Mouse (Mus musculus): ENCODE results near the gene Akr1a1. TPM values are rescaled to one million over a fixed set of nuclear protein-coding genes. Genes with fewer than 3 reads are reported as not detected.
"Not testable (repeated sequence)": the region's sequence is repeated elsewhere in the genome, so short reads cannot be mapped to it uniquely, and the experiment has no call there.

The Akr1a1 gene
- total RNA-seq (2021) = 100 to 1,000 TPM; 392 to 438 TPM

DNA sequence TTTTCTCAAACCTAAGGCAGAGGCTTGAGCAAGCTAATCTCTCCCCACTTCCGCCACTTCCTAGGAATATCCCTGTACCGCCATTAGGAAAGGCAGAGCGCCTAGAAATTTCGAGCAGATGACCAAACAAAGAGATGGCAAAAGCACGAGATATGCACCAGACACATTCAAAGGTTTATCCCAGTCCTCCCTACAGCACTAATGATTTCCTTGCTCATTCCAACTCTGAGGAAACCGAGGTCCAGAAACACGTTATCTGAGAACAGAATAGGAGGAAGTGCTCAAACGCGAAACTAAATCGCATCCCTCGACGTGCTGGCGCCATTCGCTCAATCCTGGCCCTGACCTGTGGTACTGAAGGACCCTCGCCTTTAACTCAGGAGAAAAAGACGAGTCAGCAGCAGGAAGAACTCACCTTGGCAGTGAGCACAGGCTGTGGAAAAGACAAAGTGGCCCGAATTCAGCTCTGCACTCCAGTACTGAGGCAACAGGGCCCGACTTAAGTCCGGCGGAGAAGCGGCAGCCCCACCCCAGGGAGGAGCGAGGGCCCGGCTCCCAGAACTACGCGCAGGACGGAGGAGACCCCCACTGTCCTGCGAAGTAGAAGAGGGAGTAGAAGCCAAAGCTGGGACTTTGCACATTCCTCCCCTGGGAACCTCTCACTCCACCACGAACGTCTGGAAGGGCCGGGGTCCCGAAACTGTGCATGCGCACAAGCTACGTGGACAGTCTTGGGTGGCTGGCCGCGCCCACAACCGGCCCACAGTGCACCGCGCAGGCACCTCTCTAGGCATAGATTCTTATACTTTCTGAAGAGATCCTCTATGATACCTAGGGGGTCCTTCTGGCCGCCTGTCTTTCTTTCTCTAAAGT lies at the start of gene Akr1a1:
Akr1a1 (minus strand) TSS at position 757 of the 873 bp plus-strand sequence.
- peak; percentile 84 to 91 for DNase-seq (ENCODE audit: extremely low spot score in 1 of 2, low spot score in 1 of 2)

DNA sequence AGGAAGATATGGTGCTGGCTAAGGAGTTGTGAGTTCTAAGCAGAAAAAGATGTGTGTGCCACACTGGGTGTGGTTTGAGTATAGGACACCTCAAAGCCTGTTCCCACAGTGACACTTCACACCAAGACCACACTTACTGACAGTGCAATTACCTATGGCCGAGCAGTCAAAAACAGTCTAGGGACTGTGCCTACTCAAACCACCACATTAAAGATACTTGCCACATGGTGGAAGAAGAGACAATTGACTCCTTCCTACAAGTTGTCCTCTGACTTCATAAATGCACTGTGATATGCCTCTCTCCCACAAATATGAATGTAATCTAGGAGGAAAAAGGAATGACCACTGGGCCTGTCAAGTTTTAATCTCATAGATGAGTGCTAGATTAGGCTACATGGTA lies 49.5 kb upstream of the Akr1a1 start:
- DNase-seq (ENCODE audit: extremely low spot score in 1 of 2, low spot score in 1 of 2) = no peak

DNA sequence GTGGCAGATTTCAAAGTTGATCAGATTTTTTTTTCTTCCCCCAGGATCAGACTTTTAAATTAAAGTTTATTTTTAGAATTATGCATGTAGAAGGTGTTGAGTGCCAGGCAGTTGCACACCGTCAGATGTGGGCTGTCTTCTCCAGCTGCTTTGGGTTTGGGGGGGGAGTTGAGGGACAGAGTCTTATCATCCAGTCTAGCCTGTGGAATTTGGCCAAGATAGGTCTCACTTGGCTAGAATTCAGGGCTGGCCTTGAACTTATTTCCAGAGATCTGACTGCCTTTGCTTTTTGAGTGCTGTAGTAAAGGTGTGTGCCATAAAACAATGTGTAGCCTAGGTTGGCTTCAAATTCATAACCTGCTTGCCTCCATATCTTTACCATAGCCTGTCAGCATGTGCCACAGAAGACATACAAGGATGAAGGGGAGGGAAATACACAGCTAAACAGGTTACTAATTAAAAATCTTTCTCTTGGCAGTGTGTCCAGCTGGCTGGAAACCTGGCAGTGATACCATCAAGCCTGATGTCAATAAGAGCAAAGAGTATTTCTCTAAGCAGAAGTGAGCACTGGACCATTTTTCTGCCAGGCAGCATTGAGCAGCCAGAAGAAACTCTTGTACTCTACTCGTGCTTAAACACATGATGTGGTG lies 47.3 kb upstream of the Akr1a1 start:
- DNase-seq (ENCODE audit: extremely low spot score in 1 of 2, low spot score in 1 of 2) = no peak

DNA sequence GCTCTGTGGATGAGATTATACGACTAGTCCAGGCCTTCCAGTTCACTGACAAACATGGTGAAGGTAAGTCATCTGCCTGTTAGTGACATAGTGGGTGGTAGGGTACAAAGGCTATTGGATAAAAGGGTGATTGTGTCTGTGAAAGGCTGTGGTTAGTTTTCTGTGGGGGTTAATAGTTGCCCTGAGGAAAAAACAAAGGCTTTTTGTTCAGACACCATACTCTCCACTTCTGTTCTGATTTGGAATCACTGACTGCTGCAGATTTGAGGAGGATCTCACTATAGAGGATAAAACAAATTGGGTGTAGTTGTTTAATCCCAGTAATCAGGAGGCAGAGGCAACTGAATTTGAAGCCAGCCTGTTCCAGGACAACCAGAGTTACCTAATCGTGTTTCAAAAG lies 42.3 kb upstream of the Akr1a1 start:
- no peak for DNase-seq (ENCODE audit: extremely low spot score in 1 of 2, low spot score in 1 of 2)

DNA sequence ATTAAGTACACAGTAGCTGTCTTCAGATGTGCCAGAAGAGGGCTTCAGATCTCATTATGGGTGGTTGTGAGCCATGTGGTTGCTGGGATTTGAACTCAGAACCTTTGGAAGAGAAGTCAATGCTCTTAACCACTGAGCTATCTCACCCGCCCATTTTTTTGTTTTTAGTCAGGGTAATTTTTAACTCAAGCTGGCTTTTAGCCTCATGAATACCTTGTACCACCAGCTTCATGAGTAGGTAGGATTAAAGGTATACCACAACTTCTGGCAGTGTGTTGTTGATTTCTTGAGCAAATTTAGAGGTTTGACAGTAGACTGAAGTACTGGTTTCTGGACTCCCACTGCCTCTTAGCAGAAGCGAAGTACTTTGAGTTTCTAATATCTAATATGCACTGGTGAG lies 40.7 kb upstream of the Akr1a1 start:
- no peak for DNase-seq (ENCODE audit: extremely low spot score in 1 of 2, low spot score in 1 of 2)

GRCm38 (mm10) chr4:116689309-116689876 lies 37.9 kb upstream of the Akr1a1 start:
- DNase-seq (ENCODE audit: extremely low spot score in 1 of 2, low spot score in 1 of 2) = no peak

DNA sequence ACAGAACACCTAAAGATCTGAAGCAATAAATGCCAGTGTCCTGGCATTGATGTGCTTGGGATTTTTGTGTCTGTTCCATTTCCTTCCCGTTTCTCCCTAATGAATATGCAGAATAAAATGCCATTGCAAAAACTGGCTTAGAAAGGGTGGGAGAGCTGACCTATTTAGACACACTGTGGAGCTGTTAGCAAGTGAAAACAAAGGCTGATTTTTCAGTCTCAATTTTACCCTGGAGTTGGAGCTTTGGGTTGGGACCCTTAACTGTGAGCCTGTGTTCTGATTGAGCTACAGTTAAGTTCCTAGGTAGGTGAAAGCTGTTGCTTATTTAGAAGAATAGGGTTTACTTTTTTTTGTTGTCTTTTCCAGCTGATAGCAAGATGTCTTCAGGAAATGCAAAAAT lies 35.6 kb upstream of the Akr1a1 start:
- no peak for DNase-seq (ENCODE audit: extremely low spot score in 1 of 2, low spot score in 1 of 2)

DNA sequence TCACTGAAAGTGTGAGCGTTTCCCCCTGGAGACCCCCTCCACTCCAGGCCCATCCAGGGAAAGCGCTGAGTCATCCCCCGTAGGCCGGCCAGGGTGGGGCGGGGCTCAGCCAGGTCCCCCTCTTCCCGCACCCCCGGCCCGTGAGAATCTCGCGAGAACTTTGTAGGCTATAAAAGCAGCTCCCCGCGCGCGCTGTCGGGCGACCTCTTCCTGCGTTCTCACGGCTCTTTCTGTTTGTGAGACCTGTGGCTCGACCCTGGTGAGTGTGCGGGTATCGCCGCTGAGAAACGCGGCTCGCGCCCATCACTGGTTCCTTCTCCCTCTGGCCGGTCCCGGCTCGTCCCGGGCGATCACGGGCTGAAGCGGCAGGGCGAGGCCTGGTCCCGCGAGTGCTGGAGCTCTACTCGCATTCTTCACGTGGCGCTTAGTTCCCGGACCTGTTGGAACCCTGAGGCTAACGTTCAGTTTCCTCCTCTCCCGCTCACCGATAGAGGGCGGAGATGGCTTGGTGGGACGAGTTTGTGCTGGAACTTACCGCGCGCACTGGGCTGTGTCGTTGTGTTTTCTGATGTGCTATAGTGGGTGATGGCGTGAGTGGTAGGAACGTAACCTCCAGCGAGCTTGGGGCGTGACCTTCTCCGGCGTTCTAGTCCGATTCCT lies 34.1 kb upstream of the Akr1a1 start, which contains the start of gene Prdx1:
Prdx1 (plus strand) TSS at position 143 of the 660 bp plus-strand sequence.
- DNase-seq (ENCODE audit: extremely low spot score in 1 of 2, low spot score in 1 of 2) = peak; percentile 87 to 92

DNA sequence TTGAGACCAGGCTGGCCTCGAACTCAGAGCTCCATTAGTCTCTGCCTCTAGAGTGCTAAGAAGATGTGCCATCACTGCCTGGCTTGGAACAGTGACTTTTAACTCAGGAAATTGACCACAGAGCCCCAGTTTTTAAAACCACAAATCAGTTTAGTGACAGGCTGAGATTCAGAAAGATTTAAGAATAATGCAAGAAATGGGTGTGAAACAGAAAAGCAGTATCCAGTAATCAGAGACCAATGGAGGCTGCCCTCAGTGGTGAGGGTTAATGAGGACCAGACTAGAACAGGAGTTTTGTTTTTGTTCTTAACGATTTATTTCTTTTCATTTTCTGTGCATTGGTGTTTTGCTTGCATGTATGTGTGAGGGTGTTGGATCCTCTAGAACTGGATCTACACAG lies 33.2 kb upstream of the Akr1a1 start:
- DNase-seq (ENCODE audit: extremely low spot score in 1 of 2, low spot score in 1 of 2) = no peak

DNA sequence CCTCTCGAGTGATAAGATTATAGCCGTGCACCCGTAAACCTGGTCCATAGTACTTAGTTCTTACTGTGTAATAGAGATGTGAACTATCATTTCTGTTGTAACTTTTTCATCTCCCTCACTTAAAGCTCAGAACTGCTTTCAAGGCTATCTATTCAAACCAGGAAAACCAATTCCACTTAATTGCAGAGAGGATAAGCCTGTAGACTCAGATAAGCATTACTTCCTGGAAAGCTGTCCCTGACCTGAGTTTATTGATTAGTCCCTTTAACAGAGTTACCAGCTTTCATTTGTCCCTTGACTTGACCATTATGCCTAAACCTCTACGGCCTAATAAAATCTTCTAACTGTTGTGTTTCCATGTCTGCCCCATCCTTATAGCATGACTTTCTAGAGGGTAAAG lies 32.5 kb upstream of the Akr1a1 start:
- DNase-seq (ENCODE audit: extremely low spot score in 1 of 2, low spot score in 1 of 2) = no peak

GRCm38 (mm10) chr4:116680521-116680920 lies 29.0 kb upstream of the Akr1a1 start:
- not testable (repeated sequence) for DNase-seq (ENCODE audit: extremely low spot score in 1 of 2, low spot score in 1 of 2)

- no peak for DNase-seq (ENCODE audit: extremely low spot score in 1 of 2, low spot score in 1 of 2)
These were observed 27.7 kb upstream of the Akr1a1 start for GRCm38 (mm10) chr4:116679141-116679540.

DNA sequence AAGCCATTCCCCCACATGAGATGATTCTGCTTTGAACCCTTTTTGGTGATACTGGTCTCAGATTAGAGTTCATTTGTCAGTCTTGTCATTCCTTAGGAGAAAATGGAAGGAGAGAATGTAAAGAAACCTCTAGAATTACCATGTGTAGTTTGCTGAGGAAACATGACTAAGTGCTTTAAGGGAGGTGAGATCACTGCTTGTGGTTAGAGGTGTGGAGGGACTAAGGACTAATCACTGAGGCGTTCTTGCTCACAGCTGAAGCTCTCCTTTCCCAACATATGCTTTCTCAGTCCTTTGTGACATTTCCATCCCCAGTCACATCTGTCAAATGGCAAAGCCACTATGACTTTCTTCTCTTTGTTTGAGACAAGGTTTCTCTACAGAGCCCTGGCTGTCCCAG lies 26.3 kb upstream of the Akr1a1 start:
- DNase-seq (ENCODE audit: extremely low spot score in 1 of 2, low spot score in 1 of 2) = no peak

GRCm38 (mm10) chr4:116676027-116676426 lies 24.5 kb upstream of the Akr1a1 start:
- DNase-seq (ENCODE audit: extremely low spot score in 1 of 2, low spot score in 1 of 2) = no peak

GRCm38 (mm10) chr4:116674761-116675160 lies 23.3 kb upstream of the Akr1a1 start:
- DNase-seq (ENCODE audit: extremely low spot score in 1 of 2, low spot score in 1 of 2) = not testable (repeated sequence)

DNA sequence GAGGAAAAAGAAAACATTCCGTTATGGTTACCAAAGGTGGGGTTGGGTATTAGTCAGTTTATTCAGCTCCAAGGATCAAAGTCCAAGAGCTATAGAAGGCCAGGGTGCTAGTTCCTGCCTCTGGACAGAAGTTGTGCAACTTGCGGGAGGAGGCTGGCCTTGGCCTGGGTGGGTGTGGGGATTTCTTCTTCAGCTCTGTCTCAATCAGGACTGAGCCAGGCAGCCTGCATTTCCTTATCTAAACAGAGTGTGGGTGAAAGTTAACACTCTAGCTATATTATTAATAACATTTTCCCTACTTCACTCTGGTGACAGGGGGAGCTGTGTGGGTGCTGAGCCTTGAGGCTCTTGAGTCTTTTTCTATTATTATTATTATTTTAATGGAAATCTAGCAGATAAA lies 21.3 kb upstream of the Akr1a1 start:
- DNase-seq (ENCODE audit: extremely low spot score in 1 of 2, low spot score in 1 of 2) = no peak

- DNase-seq (ENCODE audit: extremely low spot score in 1 of 2, low spot score in 1 of 2) = no peak
These were observed 17.8 kb upstream of the Akr1a1 start for GRCm38 (mm10) chr4:116669291-116669690.

DNA sequence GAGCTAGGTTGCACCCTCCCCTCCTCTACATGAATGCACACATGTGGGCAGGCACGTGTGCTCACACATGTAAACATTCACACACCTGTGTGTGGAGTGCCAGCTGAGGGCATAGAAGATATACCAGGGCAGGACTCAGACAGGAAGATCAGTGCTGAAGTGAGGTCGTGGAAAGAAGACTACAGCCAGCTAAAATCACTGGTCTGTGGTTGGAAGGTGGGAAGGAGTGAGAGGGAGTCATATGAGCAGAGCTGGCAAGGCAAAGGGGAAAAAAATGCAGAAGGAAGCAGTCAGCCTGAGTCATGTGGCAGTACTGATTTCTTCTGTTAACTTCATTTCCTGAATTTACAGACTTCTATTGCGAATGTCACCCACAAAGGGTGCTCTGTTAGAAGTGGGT lies 16.7 kb upstream of the Akr1a1 start:
- DNase-seq (ENCODE audit: extremely low spot score in 1 of 2, low spot score in 1 of 2) = no peak

- DNase-seq (ENCODE audit: extremely low spot score in 1 of 2, low spot score in 1 of 2) = no peak
These were observed 15.1 kb upstream of the Akr1a1 start for GRCm38 (mm10) chr4:116666625-116667024.

DNA sequence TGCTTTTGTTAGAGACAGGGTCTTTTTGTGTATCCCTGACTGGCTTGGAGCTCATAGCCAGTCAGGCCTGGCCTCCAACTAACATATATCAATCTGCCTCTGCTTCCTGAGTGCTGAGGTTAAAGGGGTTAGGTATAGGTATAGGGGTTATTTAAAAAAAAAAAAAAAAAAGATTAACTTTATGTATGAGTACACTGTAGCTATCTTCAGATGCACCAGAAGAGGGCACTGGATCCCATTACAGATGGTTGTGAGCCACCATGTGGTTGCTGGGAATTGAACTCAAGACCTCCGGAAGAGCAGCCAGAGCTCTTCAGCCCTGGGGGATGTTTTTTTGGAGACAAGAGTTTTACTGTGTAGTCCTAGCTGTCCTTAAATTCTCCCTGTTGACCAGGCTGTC lies 10.5 kb upstream of the Akr1a1 start:
- DNase-seq (ENCODE audit: extremely low spot score in 1 of 2, low spot score in 1 of 2) = no peak

DNA sequence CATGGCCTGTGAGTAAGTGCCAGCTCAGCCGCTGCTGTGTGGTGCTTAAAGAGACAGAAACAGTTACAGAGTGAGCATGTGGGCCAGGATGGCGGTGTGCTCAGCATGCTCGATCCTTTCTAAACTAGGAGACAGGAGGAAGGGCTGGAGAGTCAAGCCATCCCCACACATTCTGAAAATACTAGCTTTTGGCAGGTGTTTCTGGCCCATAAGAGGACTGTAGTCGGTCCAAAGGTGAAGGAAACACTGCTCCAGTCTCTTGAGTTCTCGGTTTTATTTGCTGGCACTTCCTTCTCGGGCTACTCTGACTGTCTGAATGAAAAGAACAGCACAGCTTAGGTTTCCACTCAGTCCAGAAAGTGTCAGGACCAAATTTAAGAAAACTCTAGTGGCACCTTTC lies 9.3 kb upstream of the Akr1a1 start:
- DNase-seq (ENCODE audit: extremely low spot score in 1 of 2, low spot score in 1 of 2) = no peak
